Mouse (Mus musculus): ENCODE data around the gene Themis. TPM values are rescaled to one million over a fixed set of nuclear protein-coding genes. Genes with fewer than 3 reads are reported as not detected.

Themis gene
- total RNA-seq, 2 experiments from 2014 or later = not detected

DNA sequence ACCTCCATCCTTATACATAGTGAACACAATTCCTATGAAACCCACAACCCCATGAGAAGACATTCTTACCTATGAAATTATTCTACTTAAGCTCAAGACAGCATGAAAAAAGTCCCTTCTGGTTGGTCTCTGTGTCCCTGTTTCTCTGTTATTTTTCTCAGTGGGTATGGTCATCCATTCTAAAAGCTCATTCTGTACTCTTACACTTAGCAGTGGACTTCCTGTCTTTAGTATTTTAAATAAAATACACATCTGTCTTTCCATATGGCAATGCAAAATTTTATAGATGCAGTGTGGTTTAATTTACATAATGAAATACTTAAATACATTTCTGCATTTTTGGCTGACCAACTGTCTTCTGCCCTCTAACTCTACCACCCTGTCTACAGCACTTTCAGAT is 30.0 kb downstream of the Themis start:
- Histone ChIP-seq H3K4me3 (no peak overlapping the region), H3K27ac (no peak overlapping the region)
- no peak for DNase-seq (ENCODE audit: low spot score in 2 of 2)
- TF ChIP-seq CTCF (conservative IDR thresholded peaks at IDR 0.05) = no peak

GRCm38 (mm10) chr10:28721828-28722227 is 53.7 kb downstream of the Themis start:
- Histone ChIP-seq H3K27ac (no peak overlapping the region), H3K4me3 (no peak overlapping the region)
- peak; percentile 60 for TF ChIP-seq CTCF (conservative IDR thresholded peaks at IDR 0.05)
- DNase-seq (ENCODE audit: low spot score in 2 of 2) = no peak

GRCm38 (mm10) chr10:28723266-28723665 is 55.1 kb downstream of the Themis start:
- no peak overlapping the region for H3K27ac ChIP-seq
- no peak for TF ChIP-seq CTCF (conservative IDR thresholded peaks at IDR 0.05)
- DNase-seq (ENCODE audit: low spot score in 2 of 2) = no peak
- H3K4me3 ChIP-seq = no peak overlapping the region

- Histone ChIP-seq H3K4me3 (no peak overlapping the region), H3K27ac (no peak overlapping the region)
- DNase-seq (ENCODE audit: low spot score in 2 of 2) = peak; percentile 6 to 29
- TF ChIP-seq CTCF (conservative IDR thresholded peaks at IDR 0.05) = peak; percentile 79
Observed at GRCm38 (mm10) chr10:28730122-28730521, 62.0 kb downstream of the Themis start.

- H3K27ac ChIP-seq = no peak overlapping the region
- TF ChIP-seq CTCF (conservative IDR thresholded peaks at IDR 0.05) = no peak
- DNase-seq (ENCODE audit: low spot score in 2 of 2) = no peak
- H3K4me3 ChIP-seq = no peak overlapping the region
Observed at GRCm38 (mm10) chr10:28737953-28738352, 69.8 kb downstream of the Themis start.

- Histone ChIP-seq H3K27ac (no peak overlapping the region), H3K4me3 (no peak overlapping the region)
- no peak for DNase-seq (ENCODE audit: low spot score in 2 of 2)
- TF ChIP-seq CTCF (conservative IDR thresholded peaks at IDR 0.05) = no peak
Observed at GRCm38 (mm10) chr10:28746426-28746825, 78.3 kb downstream of the Themis start.

DNA sequence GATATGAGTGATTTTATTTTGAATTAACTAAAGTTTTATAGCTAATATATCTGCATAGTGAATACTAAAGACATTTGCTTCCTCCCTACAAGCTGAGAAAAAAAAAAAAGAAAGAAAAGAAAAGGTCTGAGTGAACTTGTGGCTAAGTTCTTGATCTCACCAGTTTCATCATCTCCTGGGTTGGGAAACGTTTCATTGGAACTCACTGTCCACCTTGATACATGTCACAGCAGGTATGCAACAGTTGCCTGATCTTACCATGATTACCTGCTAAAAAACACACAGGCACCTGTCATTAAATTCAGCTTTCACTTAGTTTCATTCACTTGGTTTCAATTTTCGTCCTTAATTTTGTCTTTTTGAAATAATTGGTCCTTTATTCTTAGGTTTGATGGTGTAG is 85.2 kb downstream of the Themis start:
- TF ChIP-seq CTCF (conservative IDR thresholded peaks at IDR 0.05) = no peak
- Histone ChIP-seq H3K4me3 (no peak overlapping the region), H3K27ac (no peak overlapping the region)
- no peak for DNase-seq (ENCODE audit: low spot score in 2 of 2)

DNA sequence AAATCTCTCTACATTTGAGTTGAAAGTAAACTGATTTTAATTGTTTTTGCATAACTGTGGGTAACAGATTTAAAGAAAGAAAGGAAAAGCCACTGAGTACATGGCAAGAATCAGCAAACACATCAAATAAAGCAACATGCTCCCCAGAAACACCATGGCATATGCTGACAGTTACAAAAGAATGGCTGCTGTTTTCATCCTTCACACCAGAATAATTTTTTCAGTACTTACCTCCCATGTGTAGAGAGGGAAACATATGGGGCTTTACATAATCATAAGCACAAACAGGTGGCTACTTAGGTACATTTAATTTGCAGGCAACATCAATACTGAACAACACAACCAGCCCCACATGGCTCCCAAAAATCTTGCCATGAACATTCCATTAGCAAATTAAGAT is 86.8 kb downstream of the Themis start:
- DNase-seq (ENCODE audit: low spot score in 2 of 2) = peak; percentile 14 to 49
- H3K27ac ChIP-seq = peak overlapping the region; percentile 43; the same call in 1 of the 2 replicates
- TF ChIP-seq CTCF (conservative IDR thresholded peaks at IDR 0.05) = no peak

DNA sequence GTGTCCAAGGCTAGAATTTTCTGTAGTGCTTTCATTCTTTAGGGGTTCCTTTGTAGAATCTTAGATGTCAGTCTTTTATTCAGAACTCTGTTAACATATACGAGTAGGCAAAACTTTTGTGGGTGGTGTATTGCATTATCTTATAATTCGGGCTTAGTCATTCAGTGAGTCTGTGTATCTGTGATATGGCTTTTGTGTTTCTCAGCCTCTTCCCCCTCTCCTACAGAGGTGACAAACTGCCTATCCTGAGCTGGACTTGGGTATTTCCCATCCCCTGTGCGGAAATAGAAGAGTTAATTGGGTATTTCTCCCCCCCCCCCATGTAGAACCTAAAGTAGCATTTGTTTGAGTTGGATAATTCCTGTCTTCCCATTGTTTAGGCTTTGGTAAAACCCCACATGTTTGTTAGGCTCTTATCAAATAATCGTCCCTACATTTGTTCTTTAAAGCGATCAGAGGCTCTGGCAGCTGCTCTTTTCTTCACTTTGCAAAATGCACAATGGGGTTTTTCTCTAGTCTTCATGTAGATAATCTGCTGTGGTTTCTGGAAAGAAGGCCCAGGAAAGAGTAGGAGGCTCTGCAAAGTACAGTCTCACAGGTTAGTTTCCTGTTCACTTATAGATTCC is 108.7 kb downstream of the Themis start:
- DNase-seq (ENCODE audit: low spot score in 2 of 2) = no peak
- TF ChIP-seq CTCF (conservative IDR thresholded peaks at IDR 0.05) = no peak
- Histone ChIP-seq H3K27ac (no peak overlapping the region), H3K4me3 (no peak overlapping the region)

More for the DNA sequence above, 86.8 kb downstream of the Themis start:
- no peak overlapping the region for H3K4me3 ChIP-seq

DNA sequence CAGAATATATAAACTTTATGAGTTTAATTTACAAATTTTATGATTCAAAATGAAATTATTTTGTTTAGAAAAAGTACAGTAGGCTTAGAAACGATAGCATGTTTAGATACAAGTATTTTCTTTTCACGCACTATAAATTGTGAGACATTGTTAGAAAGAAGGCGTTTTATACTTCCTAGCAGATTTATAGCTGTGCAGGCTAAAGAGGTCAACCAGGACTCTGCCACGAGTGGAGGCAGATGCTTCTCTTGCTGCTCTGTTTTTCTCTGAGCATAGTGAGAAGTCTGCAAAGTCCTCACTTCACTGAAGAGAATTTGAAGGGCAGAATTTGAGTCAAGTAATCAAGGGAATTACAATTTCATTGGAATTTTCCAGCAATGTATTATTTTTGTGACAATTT is 131.3 kb downstream of the Themis start:
- Histone ChIP-seq H3K4me3 (no peak overlapping the region), H3K27ac (no peak overlapping the region)
- no peak for DNase-seq (ENCODE audit: low spot score in 2 of 2)
- TF ChIP-seq CTCF (conservative IDR thresholded peaks at IDR 0.05) = no peak

DNA sequence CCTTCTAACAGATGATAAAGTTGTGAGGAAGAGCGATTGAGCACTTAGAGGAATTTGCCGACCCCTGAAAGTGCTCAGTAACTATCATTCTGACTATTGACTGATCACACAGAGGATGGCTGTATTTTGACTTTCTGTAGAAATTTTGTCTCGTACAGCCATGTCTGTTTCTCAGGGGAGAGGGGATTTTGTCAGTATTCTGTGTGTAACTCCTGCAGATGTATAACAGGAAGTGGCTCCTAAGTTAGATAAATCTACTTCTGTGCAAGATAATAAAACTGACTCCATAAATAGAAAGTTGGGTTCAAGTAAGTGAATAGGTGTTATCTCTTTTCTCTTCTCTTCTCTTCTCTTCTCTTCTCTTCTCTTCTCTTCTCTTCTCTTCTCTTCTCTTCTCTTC is 137.0 kb downstream of the Themis start:
- H3K27ac ChIP-seq = no peak overlapping the region
- no peak for DNase-seq (ENCODE audit: low spot score in 2 of 2)
- no peak overlapping the region for H3K4me3 ChIP-seq
- TF ChIP-seq CTCF (conservative IDR thresholded peaks at IDR 0.05) = no peak

- Histone ChIP-seq H3K4me3 (no peak overlapping the region), H3K27ac (peak overlapping the region; percentile 65)
- DNase-seq (ENCODE audit: low spot score in 2 of 2) = peak; percentile 23 to 25
- no peak for TF ChIP-seq CTCF (conservative IDR thresholded peaks at IDR 0.05)
Observed at GRCm38 (mm10) chr10:28811928-28812570, 143.9 kb downstream of the Themis start.

GRCm38 (mm10) chr10:28812571-28812936 is 144.4 kb downstream of the Themis start:
- no peak for TF ChIP-seq CTCF (conservative IDR thresholded peaks at IDR 0.05)
- Histone ChIP-seq H3K4me3 (no peak overlapping the region), H3K27ac (peak overlapping the region; percentile 54; the same call in 1 of the 2 replicates)
- no peak for DNase-seq (ENCODE audit: low spot score in 2 of 2)

- DNase-seq (ENCODE audit: low spot score in 2 of 2) = no peak
- Histone ChIP-seq H3K27ac (no peak overlapping the region), H3K4me3 (no peak overlapping the region)
- no peak for TF ChIP-seq CTCF (conservative IDR thresholded peaks at IDR 0.05)
Observed at GRCm38 (mm10) chr10:28816160-28816559, 148.0 kb downstream of the Themis start.

All from layer of hippocampus, adult 2 months (tissue).